Mouse (Mus musculus): ENCODE results near the gene Sorcs1. TPM values are rescaled to one million over a fixed set of nuclear protein-coding genes. Genes with fewer than 3 reads are reported as not detected.

The Sorcs1 gene
- polyA plus RNA-seq, 1 experiment from 2014 or later: 0.80 TPM

- Histone ChIP-seq H3K36me3 (no peaks in the 10 kb centered on the region), H3K4me1 (no peaks in the 10 kb centered on the region), H3K27ac (no peak overlapping the region), H3K4me2 (no peak overlapping the region), H3K4me3 (no peak overlapping the region), H3K27me3 (no peaks in the 10 kb centered on the region), H3K9me3 (no peaks in the 10 kb centered on the region), H3K9ac (no peak overlapping the region)
- no peak for ATAC-seq (ENCODE audit: borderline replicate concordance, extremely low read depth, low FRiP score, low TSS enrichment)
- WGBS: 79% methylated on average over 8 of the region's 8 CpGs
Observed at GRCm38 (mm10) chr19:50640251-50641032, 38.0 kb downstream of the Sorcs1 start.

- no peaks in the 10 kb centered on the region for H3K9me3 ChIP-seq
- H3K27ac ChIP-seq: no peak overlapping the region
- no peak for ATAC-seq (ENCODE audit: borderline replicate concordance, extremely low read depth, low FRiP score, low TSS enrichment)
- 67% methylated on average over 6 of the region's 6 CpGs for WGBS
- H3K4me1 ChIP-seq: no peaks in the 10 kb centered on the region
- H3K9ac ChIP-seq: no peak overlapping the region
- H3K4me2 ChIP-seq: no peak overlapping the region
- no peaks in the 10 kb centered on the region for H3K36me3 ChIP-seq
- no peaks in the 10 kb centered on the region for H3K27me3 ChIP-seq
- no peak overlapping the region for H3K4me3 ChIP-seq
Observed at GRCm38 (mm10) chr19:50638176-50638575, 40.3 kb downstream of the Sorcs1 start.

GRCm38 (mm10) chr19:50614013-50614412 is 64.4 kb downstream of the Sorcs1 start:
- Histone ChIP-seq H3K4me1 (no peaks in the 10 kb centered on the region), H3K27me3 (no peaks in the 10 kb centered on the region), H3K9me3 (no peaks in the 10 kb centered on the region), H3K9ac (no peak overlapping the region), H3K27ac (no peak overlapping the region), H3K36me3 (no peaks in the 10 kb centered on the region), H3K4me2 (no peak overlapping the region), H3K4me3 (no peak overlapping the region)
- 23% methylated on average over 9 of the region's 9 CpGs for WGBS
- ATAC-seq (ENCODE audit: borderline replicate concordance, extremely low read depth, low FRiP score, low TSS enrichment): no peak

- H3K4me1 ChIP-seq: no peaks in the 10 kb centered on the region
- no peaks in the 10 kb centered on the region for H3K27me3 ChIP-seq
- no peak overlapping the region for H3K4me2 ChIP-seq
- 33% methylated on average over 3 of the region's 3 CpGs for WGBS
- no peak overlapping the region for H3K27ac ChIP-seq
- no peak for ATAC-seq (ENCODE audit: borderline replicate concordance, extremely low read depth, low FRiP score, low TSS enrichment)
- H3K9ac ChIP-seq: no peak overlapping the region
- no peaks in the 10 kb centered on the region for H3K9me3 ChIP-seq
- no peaks in the 10 kb centered on the region for H3K36me3 ChIP-seq
- H3K4me3 ChIP-seq: no peak overlapping the region
Observed at GRCm38 (mm10) chr19:50611619-50612018, 66.8 kb downstream of the Sorcs1 start.

GRCm38 (mm10) chr19:50603882-50604281 is 74.6 kb downstream of the Sorcs1 start:
- Histone ChIP-seq H3K36me3 (no peaks in the 10 kb centered on the region), H3K4me3 (no peak overlapping the region), H3K4me1 (no peaks in the 10 kb centered on the region), H3K27ac (no peak overlapping the region), H3K9me3 (no peaks in the 10 kb centered on the region), H3K9ac (no peak overlapping the region), H3K27me3 (no peaks in the 10 kb centered on the region), H3K4me2 (no peak overlapping the region)
- ATAC-seq (ENCODE audit: borderline replicate concordance, extremely low read depth, low FRiP score, low TSS enrichment): peak; percentile 42; the same call in 1 of the 2 replicates
- 20% methylated on average over 4 of the region's 4 CpGs for WGBS

- Histone ChIP-seq H3K9ac (no peak overlapping the region), H3K27ac (no peak overlapping the region), H3K4me1 (no peaks in the 10 kb centered on the region), H3K4me3 (no peak overlapping the region), H3K27me3 (no peaks in the 10 kb centered on the region), H3K36me3 (no peaks in the 10 kb centered on the region), H3K9me3 (no peaks in the 10 kb centered on the region), H3K4me2 (no peak overlapping the region)
- WGBS: 48% methylated on average over 5 of the region's 5 CpGs
- peak; percentile 46; the same call in 1 of the 2 replicates for ATAC-seq (ENCODE audit: borderline replicate concordance, extremely low read depth, low FRiP score, low TSS enrichment)
Observed at GRCm38 (mm10) chr19:50603380-50603779, 75.1 kb downstream of the Sorcs1 start.

- 78% methylated on average over 4 of the region's 4 CpGs for WGBS
- Histone ChIP-seq H3K27ac (no peak overlapping the region), H3K9ac (no peak overlapping the region), H3K9me3 (no peaks in the 10 kb centered on the region), H3K4me3 (no peak overlapping the region), H3K27me3 (no peaks in the 10 kb centered on the region), H3K36me3 (no peaks in the 10 kb centered on the region), H3K4me1 (no peaks in the 10 kb centered on the region), H3K4me2 (no peak overlapping the region)
- no peak for ATAC-seq (ENCODE audit: borderline replicate concordance, extremely low read depth, low FRiP score, low TSS enrichment)
Observed at GRCm38 (mm10) chr19:50597300-50597699, 81.1 kb downstream of the Sorcs1 start.

- no peak overlapping the region for H3K27ac ChIP-seq
- no peaks in the 10 kb centered on the region for H3K36me3 ChIP-seq
- no peak for ATAC-seq (ENCODE audit: borderline replicate concordance, extremely low read depth, low FRiP score, low TSS enrichment)
- H3K27me3 ChIP-seq: no peaks in the 10 kb centered on the region
- H3K4me3 ChIP-seq: no peak overlapping the region
- no peaks in the 10 kb centered on the region for H3K4me1 ChIP-seq
- no peak overlapping the region for H3K4me2 ChIP-seq
- no peak overlapping the region for H3K9ac ChIP-seq
- 88% methylated on average over 5 of the region's 5 CpGs for WGBS
- no peaks in the 10 kb centered on the region for H3K9me3 ChIP-seq
Observed at GRCm38 (mm10) chr19:50586182-50586581, 92.3 kb downstream of the Sorcs1 start.

GRCm38 (mm10) chr19:50582952-50583351 is 95.5 kb downstream of the Sorcs1 start:
- H3K36me3 ChIP-seq: no peaks in the 10 kb centered on the region
- no peak overlapping the region for H3K9ac ChIP-seq
- no peak overlapping the region for H3K27ac ChIP-seq
- H3K27me3 ChIP-seq: no peaks in the 10 kb centered on the region
- no peak overlapping the region for H3K4me3 ChIP-seq
- H3K4me2 ChIP-seq: no peak overlapping the region
- H3K9me3 ChIP-seq: no peaks in the 10 kb centered on the region
- ATAC-seq (ENCODE audit: borderline replicate concordance, extremely low read depth, low FRiP score, low TSS enrichment): no peak
- H3K4me1 ChIP-seq: no peaks in the 10 kb centered on the region

- WGBS: 55% methylated on average over 1 of the region's 1 CpGs
- ATAC-seq (ENCODE audit: borderline replicate concordance, extremely low read depth, low FRiP score, low TSS enrichment): no peak
- no peaks in the 10 kb centered on the region for H3K27me3 ChIP-seq
- no peaks in the 10 kb centered on the region for H3K36me3 ChIP-seq
- H3K4me1 ChIP-seq: no peaks in the 10 kb centered on the region
- no peaks in the 10 kb centered on the region for H3K9me3 ChIP-seq
- no peak overlapping the region for H3K4me3 ChIP-seq
- H3K27ac ChIP-seq: no peak overlapping the region
- H3K9ac ChIP-seq: no peak overlapping the region
- H3K4me2 ChIP-seq: no peak overlapping the region
Observed at GRCm38 (mm10) chr19:50569669-50570195, 108.7 kb downstream of the Sorcs1 start.

GRCm38 (mm10) chr19:50566306-50566705 is 112.1 kb downstream of the Sorcs1 start:
- WGBS: 70% methylated on average over 2 of the region's 2 CpGs
- Histone ChIP-seq H3K4me1 (no peaks in the 10 kb centered on the region), H3K36me3 (no peaks in the 10 kb centered on the region), H3K9me3 (no peaks in the 10 kb centered on the region), H3K4me2 (no peak overlapping the region), H3K27me3 (no peaks in the 10 kb centered on the region), H3K4me3 (no peak overlapping the region), H3K9ac (no peak overlapping the region), H3K27ac (no peak overlapping the region)
- ATAC-seq (ENCODE audit: borderline replicate concordance, extremely low read depth, low FRiP score, low TSS enrichment): no peak

GRCm38 (mm10) chr19:50558771-50559170 is 119.7 kb downstream of the Sorcs1 start:
- Histone ChIP-seq H3K9ac (no peak overlapping the region), H3K36me3 (no peaks in the 10 kb centered on the region), H3K9me3 (no peaks in the 10 kb centered on the region), H3K4me2 (no peak overlapping the region), H3K4me1 (no peaks in the 10 kb centered on the region), H3K27me3 (no peaks in the 10 kb centered on the region), H3K4me3 (no peak overlapping the region), H3K27ac (no peak overlapping the region)
- WGBS: 39% methylated on average over 6 of the region's 6 CpGs
- ATAC-seq (ENCODE audit: borderline replicate concordance, extremely low read depth, low FRiP score, low TSS enrichment): no peak

Data from lung, embryonic 15.5 days (tissue).